Mouse (Mus musculus): ENCODE results near the gene Ltbp2.

GRCm38 (mm10) chr12:84841158-84842140 is 34.9 kb downstream of the Ltbp2 start:
- no peak for TF ChIP-seq EP300 (IDR thresholded peaks at IDR 0.05; ENCODE audit: low read depth)
- no peak for TF ChIP-seq CTCF (IDR thresholded peaks at IDR 0.05; ENCODE audit: low read depth)
